Mouse (Mus musculus) heart, embryonic 12.5 days (tissue): ENCODE measurements around the gene Tmem38b. TPM values are rescaled to one million over a fixed set of nuclear protein-coding genes. Genes with fewer than 3 reads are reported as not detected.
A peak's percentile ranks its signal among the peaks of the same experiment; 100 is the strongest.

Source experiments
- ATAC-seq: fragments of 200-750 bp; cut with Nextera tagmentation; 2 replicates; pipeline ENCODE4 v1.8.0; 2017; ENCODE audit warnings: moderate TSS enrichment, moderate library complexity; ENCODE audit not compliant: insufficient number of reproducible peaks, low FRiP score
- H3K27ac ChIP-seq: fragments of 300-500 bp; sonication (generic); 2 replicates; pipeline ENCODE4 v1.5.1; 2016; ENCODE audit warnings: mild to moderate bottlenecking, moderate library complexity; ENCODE audit not compliant: poor library complexity, severe bottlenecking
- H3K27me3 ChIP-seq: fragments of 300-500 bp; sonication (generic); replicated peaks from 2 replicates; pipeline ENCODE4 v1.6.1; 2016; ENCODE audit warnings: mild to moderate bottlenecking, moderate library complexity
- H3K36me3 ChIP-seq: fragments of 300-500 bp; sonication (generic); 2 replicates; pipeline ENCODE4 v1.6.1; 2016; ENCODE audit warnings: mild to moderate bottlenecking, moderate library complexity
- H3K4me1 ChIP-seq: fragments of 300-500 bp; sonication (generic); replicated peaks from 2 replicates; pipeline ENCODE4 v1.6.1; 2016; ENCODE audit warnings: mild to moderate bottlenecking
- H3K4me2 ChIP-seq: fragments of 300-500 bp; sonication (generic); 2 replicates; pipeline ENCODE4 v1.6.1; 2016; ENCODE audit warnings: mild to moderate bottlenecking, moderate library complexity
- H3K4me3 ChIP-seq: fragments of 300-500 bp; sonication (generic); 2 replicates; pipeline ENCODE4 v1.5.1; 2016; ENCODE audit warnings: mild to moderate bottlenecking
- H3K9ac ChIP-seq: fragments of 300-500 bp; sonication (generic); 2 replicates; pipeline ENCODE4 v1.6.1; 2016; ENCODE audit warnings: mild to moderate bottlenecking, moderate library complexity
- H3K9me3 ChIP-seq: fragments of 300-500 bp; sonication (generic); replicated peaks from 2 replicates; pipeline ENCODE4 v1.6.1; 2016; ENCODE audit warnings: mild to moderate bottlenecking, moderate library complexity
- WGBS: fragments of 180-500 bp; shearing (Covaris S2); methylation state at CpG from one replicate; pipeline ENCODE4 v1.1.7; 2016; 5-methylcytosine and 5-hydroxymethylcytosine counted together
- polyA plus RNA-seq: library from polyadenylated mRNA; unstranded; fragments of >200 nt; fragmentation: Nextera tagmentation; extraction: Ambion mirVana; gene quantifications from 2 replicates; pipeline ENCODE4 v1.2.1, GENCODE M21; 2016

The Tmem38b gene
- polyA plus RNA-seq, 1 experiment from 2014 or later = 13.5 TPM

DNA sequence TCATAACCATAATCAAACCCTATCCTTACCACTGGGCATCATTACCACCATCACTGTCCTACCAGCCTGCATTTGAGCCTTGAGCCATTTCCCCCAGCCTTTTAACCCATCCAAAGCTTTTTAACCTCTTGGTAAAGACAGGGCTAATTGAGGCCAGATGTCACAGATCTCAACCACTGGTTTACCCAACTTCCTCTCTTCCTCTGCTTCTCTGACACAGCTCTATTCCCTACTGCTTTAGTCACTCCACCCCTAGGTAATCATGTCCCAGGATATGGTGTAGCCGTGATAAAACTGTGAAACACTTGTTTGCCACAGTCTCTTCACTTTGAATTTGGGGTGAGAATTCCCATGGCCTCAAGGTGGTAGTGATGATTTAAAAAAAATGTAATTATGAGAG, 69.5 kb downstream of the Tmem38b start:
- Histone ChIP-seq H3K9me3 (no peaks in the 10 kb centered on the region), H3K4me2 (no peak overlapping the region), H3K36me3 (no peaks in the 10 kb centered on the region), H3K4me3 (no peak overlapping the region), H3K27ac (no peak overlapping the region), H3K9ac (no peak overlapping the region), H3K27me3 (no peaks in the 10 kb centered on the region), H3K4me1 (no peaks in the 10 kb centered on the region)
- ATAC-seq = no peak
- WGBS = 56% methylated on average over 1 of the region's 1 CpGs

DNA sequence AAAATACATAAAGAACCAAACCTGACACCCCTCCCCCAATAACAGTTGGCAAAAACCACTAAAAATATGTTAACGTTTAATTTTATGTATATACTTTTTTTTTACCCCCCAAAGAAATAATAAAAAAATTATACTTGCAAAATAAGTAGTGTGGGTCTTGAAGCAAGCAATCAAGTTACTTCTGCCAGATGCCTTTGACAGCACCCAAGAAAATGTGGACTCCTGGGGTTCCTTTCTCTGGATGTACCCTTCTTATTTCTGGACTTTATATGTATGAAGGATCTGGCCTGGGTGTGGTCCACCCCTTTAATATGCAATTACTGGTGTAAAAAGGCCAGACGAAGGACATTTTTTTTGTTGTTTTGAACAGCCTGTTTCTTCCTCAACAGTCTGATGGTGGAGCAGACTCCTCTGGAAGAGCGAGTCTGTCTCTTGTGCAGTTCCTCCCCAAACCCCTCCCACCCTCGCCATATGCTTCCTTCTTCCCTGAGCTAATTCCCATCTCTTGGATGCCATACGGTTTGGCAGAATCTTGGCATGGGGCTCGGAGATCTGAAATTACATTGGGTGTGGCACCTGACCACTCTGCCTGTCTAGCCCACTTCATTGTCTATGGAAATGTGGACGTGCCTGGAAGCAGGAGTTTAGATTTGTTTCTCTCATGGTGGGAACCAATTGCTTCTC, 70.4 kb downstream of the Tmem38b start:
- H3K4me1 ChIP-seq = peaks cover 5% of the 10 kb centered on the region; the same call in 1 of the 2 replicates
- H3K4me3 ChIP-seq = no peak overlapping the region
- H3K27me3 ChIP-seq = no peaks in the 10 kb centered on the region
- no peak for ATAC-seq
- no peak overlapping the region for H3K4me2 ChIP-seq
- no peaks in the 10 kb centered on the region for H3K36me3 ChIP-seq
- H3K9ac ChIP-seq = no peak overlapping the region
- no peak overlapping the region for H3K27ac ChIP-seq
- WGBS = 76% methylated on average over 7 of the region's 7 CpGs
- H3K9me3 ChIP-seq = no peaks in the 10 kb centered on the region

DNA sequence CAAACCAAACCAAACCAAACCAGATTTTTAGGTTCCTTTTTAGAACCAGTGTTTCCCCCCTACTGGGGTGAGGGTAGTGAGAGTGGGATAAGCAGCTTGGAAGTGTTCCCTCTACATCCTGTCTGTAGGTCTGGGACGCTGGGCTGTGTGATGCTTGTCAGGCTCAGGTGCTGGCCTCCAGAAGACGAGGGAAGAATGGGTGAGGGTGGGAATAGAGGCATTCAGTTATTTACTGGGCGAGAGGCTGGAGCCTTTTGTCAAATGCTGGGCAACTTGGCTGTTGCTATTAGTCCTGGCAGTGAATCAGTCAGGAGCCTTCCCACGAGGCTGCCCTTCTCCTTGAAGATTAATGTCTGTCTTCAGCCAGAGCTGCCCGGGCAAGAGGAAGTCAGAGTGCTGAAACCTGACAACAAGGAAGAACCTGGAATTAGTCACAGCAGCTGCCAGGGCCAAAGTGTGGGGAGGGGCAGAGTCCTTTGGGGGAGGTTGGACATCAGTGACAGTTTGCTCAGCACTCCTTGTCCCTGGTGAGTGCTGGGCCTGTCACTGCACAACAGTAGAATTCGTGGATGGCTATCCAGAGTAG, 74.6 kb downstream of the Tmem38b start:
- Histone ChIP-seq H3K27ac (no peak overlapping the region), H3K9me3 (no peaks in the 10 kb centered on the region), H3K4me3 (no peak overlapping the region), H3K9ac (no peak overlapping the region), H3K4me1 (peaks cover 5% of the 10 kb centered on the region; the same call in 1 of the 2 replicates), H3K4me2 (no peak overlapping the region), H3K27me3 (no peaks in the 10 kb centered on the region), H3K36me3 (no peaks in the 10 kb centered on the region)
- whole genome bisulfite sequencing = 21% methylated on average over 6 of the region's 6 CpGs
- 0 out of 2 replicates have a peak, but pooled peaks have one; percentile 29 for ATAC-seq

DNA sequence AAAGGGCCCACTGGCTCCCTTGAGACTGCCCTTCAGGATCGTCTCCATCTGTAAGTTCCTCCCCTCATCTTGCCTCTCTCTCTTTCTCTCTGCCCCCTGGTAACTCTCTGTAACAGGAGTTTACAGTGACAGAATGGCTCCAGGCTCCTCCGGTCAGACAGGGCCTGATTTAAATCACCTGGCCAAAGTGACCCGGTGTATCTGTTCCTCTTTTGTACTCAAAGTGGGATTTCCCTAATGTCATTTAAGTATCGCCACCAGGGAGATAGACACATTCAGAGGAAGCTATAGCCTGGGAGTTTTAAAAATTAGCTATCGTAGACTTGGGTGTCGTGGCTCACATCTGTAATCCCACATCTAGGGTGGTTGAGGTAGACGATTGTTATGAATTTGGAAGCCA, 78.5 kb downstream of the Tmem38b start:
- 78% methylated on average over 7 of the region's 7 CpGs for WGBS
- ATAC-seq = no peak
- Histone ChIP-seq H3K4me3 (no peak overlapping the region), H3K27ac (no peak overlapping the region), H3K4me2 (no peak overlapping the region), H3K27me3 (no peaks in the 10 kb centered on the region), H3K36me3 (no peaks in the 10 kb centered on the region), H3K9ac (no peak overlapping the region), H3K9me3 (no peaks in the 10 kb centered on the region), H3K4me1 (peaks cover 5% of the 10 kb centered on the region; the same call in 1 of the 2 replicates)

DNA sequence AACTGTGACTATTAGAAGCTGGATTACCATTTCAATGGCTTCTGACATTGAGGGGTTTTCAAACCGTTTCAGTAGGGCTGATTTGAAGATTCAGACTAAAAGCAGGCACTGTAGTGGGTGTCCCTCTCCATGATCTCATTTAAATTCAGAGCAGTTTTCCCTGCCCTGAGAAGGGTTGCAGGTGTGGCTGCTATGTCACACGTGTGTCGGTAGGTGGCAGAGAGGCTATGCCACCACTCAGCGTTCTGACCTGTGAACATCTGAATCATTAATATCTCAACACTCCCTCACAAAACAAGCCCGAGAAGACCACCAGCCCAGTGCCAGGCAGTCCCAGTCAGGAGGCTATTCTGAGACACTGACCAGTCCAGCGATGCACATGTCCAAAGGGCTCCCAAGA, 79.7 kb downstream of the Tmem38b start:
- no peak for ATAC-seq
- Histone ChIP-seq H3K4me2 (no peak overlapping the region), H3K9me3 (no peaks in the 10 kb centered on the region), H3K4me1 (peaks cover 4% of the 10 kb centered on the region; the same call in 1 of the 2 replicates), H3K27ac (no peak overlapping the region), H3K36me3 (no peaks in the 10 kb centered on the region), H3K9ac (no peak overlapping the region), H3K4me3 (no peak overlapping the region), H3K27me3 (no peaks in the 10 kb centered on the region)
- 36% methylated on average over 6 of the region's 6 CpGs for WGBS

DNA sequence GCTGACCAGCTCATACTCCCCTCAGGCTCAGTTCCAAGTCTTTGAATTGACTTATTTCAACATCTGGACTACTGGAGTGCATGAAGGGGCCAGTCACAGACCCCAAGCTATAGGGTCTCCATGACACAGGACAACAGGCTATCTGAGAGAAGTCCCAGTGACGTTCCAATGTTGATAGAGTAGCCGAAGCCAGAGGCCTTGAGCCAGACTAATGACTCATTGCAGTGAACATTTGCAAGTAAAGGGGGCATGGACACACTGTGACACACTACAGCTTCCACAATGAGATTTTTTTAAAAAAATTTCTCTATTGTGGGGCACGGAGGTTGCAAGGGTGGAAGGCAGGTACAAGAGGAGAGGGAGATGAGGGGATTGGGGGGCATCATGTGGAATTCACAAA, 81.2 kb downstream of the Tmem38b start:
- WGBS = 76% methylated on average over 3 of the region's 3 CpGs

More for the DNA sequence above, 81.2 kb downstream of the Tmem38b start:
- Histone ChIP-seq H3K36me3 (no peaks in the 10 kb centered on the region), H3K4me2 (no peak overlapping the region), H3K27me3 (no peaks in the 10 kb centered on the region), H3K9me3 (no peaks in the 10 kb centered on the region), H3K9ac (no peak overlapping the region), H3K4me3 (no peak overlapping the region), H3K4me1 (no peaks in the 10 kb centered on the region), H3K27ac (no peak overlapping the region)
- ATAC-seq = no peak

Other genes with a start within 250 kb of the Tmem38b start
- 10.6 and 11.1 TPM in 2 replicates for gene Fsd1l, start 194.6 kb upstream of the Tmem38b start, polyA plus RNA-seq
- 20.8 TPM in 2 replicates for gene Fktn, start 112.0 kb upstream of the Tmem38b start, polyA plus RNA-seq
- gene Tal2, start 46.3 kb upstream of the Tmem38b start, polyA plus RNA-seq = 0.05 and 0.08 TPM in 2 replicates